Comparison of ENCODE assay signal across 20 mouse cellular contexts in the genomic region with DNA sequence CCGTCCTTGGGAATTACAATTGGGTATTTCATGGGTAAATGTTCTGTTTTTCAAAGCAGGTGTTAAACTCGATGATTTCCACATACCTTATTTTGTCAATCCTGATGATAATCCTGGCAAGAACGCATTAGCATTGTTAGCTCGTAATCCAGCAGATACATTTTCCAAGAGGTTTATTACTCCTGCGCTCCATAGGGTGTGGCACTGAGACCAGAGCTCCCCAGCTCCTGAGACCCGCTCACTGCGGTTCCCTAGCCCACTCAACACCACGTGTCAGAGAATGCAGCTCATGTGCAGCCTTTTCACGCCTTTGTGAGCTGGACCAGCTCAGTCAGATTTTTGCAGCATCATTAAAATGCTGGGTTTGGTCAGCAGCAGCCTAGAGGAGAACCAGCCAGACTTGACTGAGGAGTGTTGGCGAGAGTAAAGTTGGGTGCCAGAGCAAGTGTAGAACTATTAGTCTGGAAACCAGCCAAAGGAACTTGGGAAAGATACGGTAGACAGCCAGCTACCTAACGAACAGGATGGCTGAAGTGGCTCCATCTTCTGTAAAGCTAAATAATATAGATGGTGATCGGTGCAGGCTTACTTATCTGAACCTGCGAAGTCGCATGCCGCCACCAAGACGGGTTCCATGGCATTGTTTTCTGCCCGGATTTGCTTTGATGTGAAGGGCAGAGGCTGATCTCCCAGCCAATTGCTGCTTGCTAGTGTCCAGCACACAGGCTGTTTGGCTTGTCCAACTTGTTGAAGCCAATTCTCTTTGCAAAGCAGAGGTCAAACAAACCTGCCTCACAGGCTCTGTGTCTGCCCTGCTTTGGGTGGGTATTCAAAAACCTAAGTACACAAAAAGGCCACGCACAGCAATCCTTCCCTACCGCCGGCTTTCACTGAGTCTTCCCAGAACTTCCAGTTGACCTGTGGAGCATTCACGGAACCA. TPM values are rescaled to one million over a fixed set of nuclear protein-coding genes. Genes with fewer than 3 reads are reported as not detected.
DNase-seq lines count a peak whose midpoint lies in the region; ATAC-seq and TF ChIP-seq lines count a peak whose summit lies in the region.
"Had no signal": no experiment of that assay in that cellular context is flagged by ENCODE, and none has a peak within 500 bp of the region (broad histone marks: within the 10 kb centered on the region; RNA-seq: fewer than 3 reads in every experiment).

No protein-coding gene starts in this region.

- no peak for TF ChIP-seq CTCF in liver, adult 2 months (IDR thresholded peaks at IDR 0.05; ENCODE audit: low read depth, low read length)

- TF ChIP-seq POLR2A in liver, adult 2 months (IDR thresholded peaks at IDR 0.05; ENCODE audit: extremely low read depth, insufficient read depth, low read length), result no peak

- ATAC-seq in kidney, embryonic 16.5 days (ENCODE audit: low FRiP score, low TSS enrichment), result peak; percentile 47; the same call in 1 of the 2 replicates
- ATAC-seq in stomach, embryonic 15.5 days (ENCODE audit: insufficient read depth, low FRiP score, low read depth), result no peak
- no peak for ATAC-seq in midbrain, embryonic 16.5 days
- ATAC-seq: intestine, embryonic 15.5 days had no signal

- peak overlapping the region; percentile 15 for H3K27ac ChIP-seq in liver, adult 2 months (replicated peaks; ENCODE audit: insufficient read depth, low read depth, low read length)
- H3K27ac ChIP-seq in kidney, embryonic 16.5 days (ENCODE audit: low read length), result peak overlapping the region; percentile 67
- H3K27ac ChIP-seq in stomach, embryonic 15.5 days, result peak overlapping the region; percentile 3; the same call in 1 of the 2 replicates
- H3K27ac ChIP-seq in midbrain, embryonic 16.5 days (ENCODE audit: low read length), result no peak overlapping the region
- H3K27ac ChIP-seq: forebrain, embryonic 12.5 days; hindbrain, embryonic 14.5 days; intestine, embryonic 15.5 days; limb, embryonic 12.5 days had no signal

- H3K9me3 ChIP-seq in kidney, embryonic 16.5 days (ENCODE audit: low read length), result no peaks in the 10 kb centered on the region
- H3K9me3 ChIP-seq in stomach, embryonic 15.5 days, result no peaks in the 10 kb centered on the region
- H3K9me3 ChIP-seq in midbrain, embryonic 16.5 days (replicated peaks; ENCODE audit: control insufficient read depth, low read length, poor library complexity, severe bottlenecking), result no peaks in the 10 kb centered on the region
- H3K9me3 ChIP-seq: forebrain, embryonic 12.5 days; intestine, embryonic 15.5 days; limb, embryonic 12.5 days had no signal

- H3K27me3 ChIP-seq in liver, adult 2 months (ENCODE audit: control insufficient read depth, insufficient read depth, low read length), result no peaks in the 10 kb centered on the region
- H3K27me3 ChIP-seq in kidney, embryonic 16.5 days (ENCODE audit: insufficient read depth, low read length), result no peaks in the 10 kb centered on the region
- no peaks in the 10 kb centered on the region for H3K27me3 ChIP-seq in stomach, embryonic 15.5 days (replicated peaks)
- no peaks in the 10 kb centered on the region for H3K27me3 ChIP-seq in midbrain, embryonic 16.5 days (ENCODE audit: control insufficient read depth, insufficient read depth, low read depth, low read length)
- H3K27me3 ChIP-seq: forebrain, embryonic 12.5 days; intestine, embryonic 15.5 days; limb, embryonic 12.5 days had no signal

- H3K36me3 ChIP-seq in liver, adult 2 months (ENCODE audit: control insufficient read depth, insufficient read depth, low read length), result peaks cover 17% of the 10 kb centered on the region
- peaks cover 5% of the 10 kb centered on the region; the same call in 1 of the 2 replicates for H3K36me3 ChIP-seq in kidney, embryonic 16.5 days (ENCODE audit: insufficient read depth, low read length)
- no peaks in the 10 kb centered on the region for H3K36me3 ChIP-seq in stomach, embryonic 15.5 days
- no peaks in the 10 kb centered on the region for H3K36me3 ChIP-seq in midbrain, embryonic 16.5 days (ENCODE audit: control insufficient read depth, insufficient read depth, low read length)

- no peak overlapping the region for H3K4me2 ChIP-seq in kidney, embryonic 16.5 days (replicated peaks; ENCODE audit: low read depth, low read length)
- H3K4me2 ChIP-seq in stomach, embryonic 15.5 days, result no peak overlapping the region
- H3K4me2 ChIP-seq in midbrain, embryonic 16.5 days (ENCODE audit: low read length), result no peak overlapping the region
- H3K4me2 ChIP-seq: forebrain, embryonic 12.5 days; heart, embryonic 11.5 days; hindbrain, embryonic 14.5 days; intestine, embryonic 15.5 days; limb, embryonic 12.5 days had no signal

- H3K79me2 ChIP-seq in liver, adult 2 months (ENCODE audit: control insufficient read depth, insufficient read depth, low read length), result peaks cover 9% of the 10 kb centered on the region; the same call in 1 of the 2 replicates

- 47% methylated on average over 22 of the region's 22 CpGs for WGBS in liver, adult 2 months
- 85% methylated on average over 22 of the region's 22 CpGs for WGBS in kidney, embryonic 16.5 days
- 74% methylated on average over 22 of the region's 22 CpGs for WGBS in stomach, embryonic 15.5 days
- 88% methylated on average over 22 of the region's 22 CpGs for WGBS in midbrain, embryonic 16.5 days

- no peak overlapping the region for H3K9ac ChIP-seq in liver, adult 2 months (ENCODE audit: low read depth, low read length)
- no peak overlapping the region for H3K9ac ChIP-seq in kidney, embryonic 16.5 days (replicated peaks; ENCODE audit: low read length)
- H3K9ac ChIP-seq in stomach, embryonic 15.5 days, result no peak overlapping the region
- no peak overlapping the region for H3K9ac ChIP-seq in midbrain, embryonic 16.5 days (ENCODE audit: low read depth, low read length)
- H3K9ac ChIP-seq: forebrain, embryonic 12.5 days; hindbrain, embryonic 14.5 days; intestine, embryonic 15.5 days; limb, embryonic 12.5 days had no signal

- no peak overlapping the region for H3K4me3 ChIP-seq in liver, adult 2 months (ENCODE audit: insufficient read depth, low read depth, low read length)
- H3K4me3 ChIP-seq in kidney, embryonic 16.5 days (ENCODE audit: low read length), result no peak overlapping the region
- H3K4me3 ChIP-seq in stomach, embryonic 15.5 days (replicated peaks), result no peak overlapping the region
- H3K4me3 ChIP-seq in midbrain, embryonic 16.5 days (ENCODE audit: low read depth, low read length), result no peak overlapping the region
- H3K4me3 ChIP-seq: forebrain, embryonic 12.5 days; intestine, embryonic 15.5 days; limb, embryonic 12.5 days had no signal

- peaks cover 40% of the 10 kb centered on the region for H3K4me1 ChIP-seq in liver, adult 2 months (ENCODE audit: control insufficient read depth, insufficient read depth, low read length)
- H3K4me1 ChIP-seq in kidney, embryonic 16.5 days (ENCODE audit: insufficient read depth, low read length), result peaks cover 25% of the 10 kb centered on the region
- no peaks in the 10 kb centered on the region for H3K4me1 ChIP-seq in stomach, embryonic 15.5 days
- no peaks in the 10 kb centered on the region for H3K4me1 ChIP-seq in midbrain, embryonic 16.5 days (ENCODE audit: control insufficient read depth, insufficient read depth, low read length)
- H3K4me1 ChIP-seq: forebrain, embryonic 12.5 days; limb, embryonic 12.5 days had no signal

- DNase-seq in liver, adult 2 months (ENCODE audit: extremely low read depth, low read depth, low spot score), result peak; percentile 79
- no peak for DNase-seq in liver
- peak; percentile 25 for DNase-seq in fat pad, adult 2 months (ENCODE audit: extremely low read depth, low read depth, low spot score)
- no peak for DNase-seq in ovary, postnatal 10 days (ENCODE audit: low spot score)
- DNase-seq: adrenal gland, postnatal 36 days; B cell, adult 2 months; cerebellum, adult 9-11 months; gastrocnemius, postnatal 36 days; heart, postnatal 14 days; layer of hippocampus, adult 9-11 months; midbrain, embryonic 14.5 days; right cerebral cortex, postnatal 14 days had no signal

RNA-seq across cellular contexts. Expression of gene Elovl6, which starts 26.1 kb away (rescaled TPM):
- 30.5 and 44.3 TPM in 2 replicates for total RNA-seq in liver, adult 2 months (2014; rRNA removed)
- 44.6 and 70.5 TPM in 2 replicates for polyA plus RNA-seq in liver, adult 2 months (2012; rRNA removed)
- polyA plus RNA-seq in kidney, embryonic 16.5 days (2015; fragmentation: Nextera tagmentation; extraction: Ambion mirVana), result 40.5 and 54.9 TPM in 2 replicates
- 31.7 and 41.2 TPM in 2 replicates for polyA plus RNA-seq in stomach, embryonic 15.5 days (2015; fragmentation: Nextera tagmentation; extraction: Ambion mirVana)
- 42.5 and 46.7 TPM in 2 replicates for polyA plus RNA-seq in midbrain, embryonic 16.5 days (2015; fragmentation: Nextera tagmentation; extraction: Ambion mirVana)

Comparison
In these comparisons a context has a peak if more than half of its experiments do, and no peak if none do; other contexts are left out.
1. DNase-seq: peak in liver, adult 2 months (single experiment) and fat pad, adult 2 months (single experiment); none in liver (single experiment) and ovary, postnatal 10 days (single experiment).